Mouse (Mus musculus) embryo, embryonic 11 days (tissue): ENCODE measurements around the gene Cacna2d1.
A peak's percentile ranks its signal among the peaks of the same experiment; 100 is the strongest.

Experiments used
- DNase-seq: peaks from one replicate; pipeline ENCODE4 v3.0.0-alpha.2; 2015

Gene Cacna2d1

GRCm38 (mm10) chr5:15934376-15935233 is at the start of gene Cacna2d1:
Gene Cacna2d1, plus strand, starts transcription at chr5:15934691.
- DNase-seq: peak; percentile 77

GRCm38 (mm10) chr5:15895098-15895497 is 39.4 kb upstream of the Cacna2d1 start:
- no peak for DNase-seq

DNA sequence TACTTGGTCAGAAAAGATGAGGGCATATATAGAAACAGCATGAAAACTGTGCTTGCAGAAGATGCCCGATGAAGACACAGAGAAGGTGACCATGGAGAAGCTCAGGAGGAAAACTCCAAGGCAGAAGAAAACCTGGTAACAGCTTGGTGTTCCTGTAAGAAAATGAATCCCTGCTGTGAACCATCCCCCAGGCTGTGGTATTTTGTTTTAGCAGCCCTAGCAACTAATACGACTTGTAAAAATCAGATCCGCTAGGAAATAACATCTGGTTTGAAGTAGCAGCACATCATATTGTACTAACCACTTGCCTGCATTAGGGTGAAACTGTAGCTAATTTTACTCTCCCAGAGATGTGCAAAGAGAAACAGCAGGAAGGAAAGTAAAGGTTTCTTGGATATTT is 37.8 kb upstream of the Cacna2d1 start:
- no peak for DNase-seq

DNA sequence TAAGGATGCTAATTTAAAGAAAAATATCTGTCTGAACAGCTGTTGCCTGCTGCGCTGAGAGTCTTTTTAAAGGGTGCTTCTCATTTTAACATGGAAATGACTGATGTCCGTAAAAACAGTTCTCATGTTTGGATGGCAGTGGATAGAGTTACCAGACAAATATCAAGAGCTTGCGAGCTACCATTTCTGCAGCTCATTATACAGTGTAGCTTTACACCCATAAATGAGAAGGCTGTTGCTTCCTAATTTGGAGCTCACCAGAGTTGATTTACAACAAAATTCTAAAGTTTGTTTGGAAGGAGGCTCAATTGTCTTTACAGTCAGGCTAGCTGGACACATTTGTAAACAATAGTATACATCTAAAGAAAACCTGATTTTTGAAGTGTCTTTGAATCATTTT is 28.0 kb upstream of the Cacna2d1 start:
- no peak for DNase-seq

GRCm38 (mm10) chr5:15914931-15915330 is 19.6 kb upstream of the Cacna2d1 start:
- DNase-seq: no peak

DNA sequence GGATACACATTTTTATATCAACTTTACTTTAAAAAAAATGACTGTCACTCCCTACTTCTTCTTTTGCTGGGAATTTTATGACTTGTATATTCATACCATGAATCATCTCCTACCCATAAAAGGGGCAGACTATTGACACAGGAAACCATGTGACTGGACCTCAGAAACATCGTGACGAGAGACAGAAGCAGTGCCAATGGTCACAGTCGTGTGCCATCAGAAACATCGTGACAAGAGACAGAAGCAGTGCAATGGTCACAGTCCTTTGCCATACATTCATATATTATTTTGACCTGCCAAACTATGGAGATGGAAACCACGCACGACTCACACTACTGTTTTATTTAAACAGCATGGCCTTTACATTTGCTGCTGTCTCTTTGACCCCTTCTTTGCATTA is 6.0 kb upstream of the Cacna2d1 start:
- DNase-seq: no peak

DNA sequence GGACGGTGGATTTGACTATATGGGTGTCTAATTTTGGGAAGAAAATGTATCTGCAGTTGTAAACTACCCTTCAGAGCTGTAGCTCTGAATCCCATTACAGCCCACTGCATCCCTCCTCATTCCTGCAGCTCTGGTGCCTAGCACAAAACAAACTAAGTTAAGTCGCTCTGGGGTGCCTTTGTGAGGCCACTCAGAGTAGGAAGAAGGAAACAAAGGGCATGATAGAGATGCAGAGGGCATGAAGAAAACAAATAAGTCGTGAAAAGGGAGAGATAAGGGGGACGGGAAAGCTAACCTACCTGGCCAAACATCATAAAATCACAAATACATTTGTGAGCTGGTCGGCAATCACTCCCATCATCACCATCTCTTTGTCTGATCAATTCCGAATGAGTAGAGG is 1.5 kb upstream of the Cacna2d1 start:
- DNase-seq: no peak

DNA sequence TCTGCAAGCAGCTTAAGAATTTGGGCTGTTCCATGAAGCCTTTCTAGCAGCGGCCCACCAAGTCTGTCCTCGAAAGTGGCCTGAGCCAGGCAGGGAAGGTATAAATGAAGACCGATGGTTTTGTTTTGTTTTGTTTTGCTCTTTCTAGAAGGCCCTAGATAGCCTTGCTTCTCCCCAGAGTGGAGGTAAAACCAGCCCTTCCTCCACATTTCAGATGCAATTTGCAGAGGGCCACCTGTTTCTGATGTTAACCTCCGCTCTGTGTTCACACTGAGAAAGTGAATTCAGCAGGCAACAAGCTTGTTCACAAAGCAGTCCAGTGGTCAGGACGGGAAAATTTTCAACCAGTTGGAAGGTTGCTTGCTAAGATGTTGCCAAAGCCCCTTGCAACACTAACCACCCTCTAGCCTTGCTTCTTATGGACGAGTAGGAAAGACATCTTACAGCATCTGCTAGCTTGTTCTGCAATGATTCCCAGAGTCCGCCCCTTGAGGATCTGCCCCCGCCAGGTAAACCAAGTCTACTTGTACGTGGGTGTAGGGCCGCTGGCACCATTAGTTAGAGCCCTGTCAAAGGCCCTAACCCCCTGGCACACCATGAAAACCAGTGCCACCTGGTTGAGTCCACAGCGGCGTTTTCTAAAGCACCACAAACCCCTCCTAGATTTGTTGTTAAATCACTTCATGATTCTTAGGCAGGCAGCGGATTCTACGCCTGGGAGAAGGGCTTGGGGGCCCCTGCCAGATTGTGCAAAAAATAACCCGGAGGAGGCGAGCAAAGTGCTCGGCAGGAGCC is 713 bp upstream of the Cacna2d1 start:
- peak; percentile 38 for DNase-seq

GRCm38 (mm10) chr5:15935234-15935728 is 790 bp downstream of the Cacna2d1 start:
- DNase-seq: peak; percentile 55

DNA sequence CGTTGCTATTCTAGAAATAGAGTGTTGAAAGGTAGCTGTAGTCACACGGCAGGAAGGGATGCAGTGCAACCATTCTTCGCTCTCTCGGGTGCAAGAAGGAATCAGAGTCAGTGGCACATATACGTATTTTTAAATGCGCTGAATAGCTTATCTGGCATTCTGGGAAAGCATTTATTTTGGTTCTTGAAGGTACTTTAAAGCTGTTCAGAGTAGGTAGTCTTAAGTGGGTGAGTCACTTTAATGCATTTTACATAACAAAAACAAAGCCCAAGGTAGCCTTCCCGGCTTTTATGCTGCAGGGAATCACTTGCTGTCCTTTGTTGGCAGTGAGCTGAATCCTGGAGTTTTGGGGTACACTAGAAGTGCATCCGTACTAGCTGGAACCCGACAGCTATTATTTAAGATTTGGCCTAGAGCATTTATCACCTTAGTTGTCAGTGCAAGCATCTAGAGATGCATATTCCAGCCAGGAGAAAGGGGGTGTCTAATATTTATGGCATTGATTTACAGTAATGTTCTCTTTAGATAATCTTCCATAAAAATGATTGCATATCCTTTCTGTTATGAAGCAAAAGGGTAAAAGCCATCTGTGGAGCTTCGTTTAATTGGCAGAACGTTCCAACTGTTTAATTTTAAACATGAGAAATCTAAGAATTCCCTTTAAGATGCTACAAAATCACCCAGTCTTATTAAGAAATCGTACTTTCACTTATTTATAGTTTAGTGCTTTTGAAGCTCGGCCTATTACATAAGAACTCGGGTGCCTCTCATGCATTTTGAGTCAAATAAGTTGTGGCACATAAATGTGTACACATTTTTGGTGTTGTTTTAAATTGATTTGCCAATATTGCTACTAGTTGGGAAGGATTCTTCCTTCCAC is 1.6 kb downstream of the Cacna2d1 start:
- peak; percentile 41 for DNase-seq

- no peak for DNase-seq
Observed at GRCm38 (mm10) chr5:15941191-15941725, 6.8 kb downstream of the Cacna2d1 start.

DNA sequence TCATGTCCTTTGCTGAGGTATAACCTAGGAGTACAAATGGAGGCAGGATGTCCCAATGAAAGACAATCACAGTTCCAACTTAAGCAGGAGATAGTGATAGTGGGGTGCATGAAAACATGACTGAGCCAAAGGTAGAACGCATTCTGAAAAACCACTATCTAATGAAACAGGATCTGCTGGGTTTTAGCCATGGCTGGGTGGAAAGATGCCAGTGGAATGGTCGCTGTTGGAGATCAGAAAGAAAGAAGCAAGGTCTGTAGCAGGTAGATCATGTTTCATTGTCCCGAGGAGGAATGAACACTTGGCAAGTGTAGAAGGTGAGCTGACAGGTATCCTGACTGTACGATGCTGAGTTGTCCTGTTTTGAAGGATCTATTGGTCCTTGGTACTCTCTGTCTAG is 7.6 kb downstream of the Cacna2d1 start:
- DNase-seq: no peak

DNA sequence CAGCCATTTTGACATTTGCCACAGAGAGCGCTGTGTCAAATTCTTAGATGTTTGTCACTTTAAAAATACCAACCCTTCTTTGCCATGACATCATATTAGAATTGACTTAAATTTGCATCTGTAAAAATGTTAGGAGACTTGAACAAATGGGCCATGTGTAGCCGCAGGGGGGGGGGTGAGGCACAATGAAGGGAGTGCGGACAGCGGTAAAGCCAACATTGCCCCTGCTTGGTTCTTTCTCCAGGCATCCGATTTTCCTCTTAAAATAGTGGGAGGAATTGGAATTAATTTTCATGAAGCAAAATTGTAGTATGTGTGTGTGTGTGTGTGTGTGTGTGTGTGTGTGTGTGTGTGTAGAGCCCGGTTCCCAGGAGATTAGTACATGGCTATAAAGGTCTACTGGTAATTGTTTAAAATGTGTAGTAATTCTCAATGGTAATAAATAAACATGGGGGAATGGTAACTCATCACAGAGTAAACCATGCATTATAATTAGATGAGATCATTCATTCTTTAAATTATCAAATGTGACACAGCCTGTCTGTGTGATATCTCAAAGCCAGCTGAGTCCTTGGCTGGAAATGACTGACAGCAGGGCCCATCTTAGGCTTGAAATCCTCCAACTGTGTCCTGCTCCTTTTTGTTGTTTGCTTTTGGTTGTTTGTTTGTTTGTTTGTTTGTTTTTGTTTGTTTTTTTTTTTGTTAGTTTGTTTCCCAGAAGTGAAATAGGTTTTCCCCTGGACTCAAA is 14.0 kb downstream of the Cacna2d1 start:
- DNase-seq: no peak

DNA sequence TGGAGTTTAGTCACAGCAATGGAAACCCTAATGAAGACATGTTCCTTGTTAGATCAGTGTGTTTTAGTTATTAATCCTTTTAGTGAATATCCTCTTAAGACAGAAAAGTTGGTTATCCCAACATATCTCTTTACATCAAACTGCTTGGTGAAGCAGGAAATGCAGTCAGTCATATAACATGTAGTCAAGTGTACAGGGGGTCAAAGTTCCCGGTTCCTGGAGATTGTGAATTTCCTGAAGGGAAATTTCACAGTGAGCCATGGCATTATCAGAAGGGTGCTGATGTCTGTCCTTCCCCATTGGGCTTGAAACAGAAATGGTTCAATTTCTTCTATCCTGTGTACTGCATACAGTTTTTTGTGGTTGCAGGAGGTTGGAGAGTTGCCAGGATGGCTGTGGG is 25.3 kb downstream of the Cacna2d1 start:
- DNase-seq: no peak

DNA sequence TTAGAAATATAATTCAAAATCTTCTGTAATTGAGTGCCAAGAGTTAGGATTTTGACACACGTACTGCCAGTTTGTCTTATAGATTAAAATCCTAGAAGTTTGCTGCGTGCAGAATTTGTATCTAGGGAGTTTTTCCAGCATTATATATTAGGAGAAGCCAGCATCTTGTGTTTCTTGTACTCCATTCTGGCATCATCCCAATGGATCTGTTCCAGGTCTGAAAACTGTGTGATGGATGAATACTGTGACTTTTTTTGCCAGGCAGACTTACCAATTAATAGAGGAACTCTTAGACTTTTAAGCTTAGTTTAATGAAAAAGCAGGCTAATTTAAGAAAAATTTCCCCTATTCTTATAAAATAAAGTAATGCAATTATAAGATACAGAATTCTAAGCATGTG is 27.4 kb downstream of the Cacna2d1 start:
- DNase-seq: no peak

GRCm38 (mm10) chr5:15966888-15967287 is 32.4 kb downstream of the Cacna2d1 start:
- no peak for DNase-seq

GRCm38 (mm10) chr5:15971821-15972220 is 37.3 kb downstream of the Cacna2d1 start:
- peak; percentile 37 for DNase-seq

- DNase-seq: no peak
Observed at GRCm38 (mm10) chr5:15972351-15972750, 37.9 kb downstream of the Cacna2d1 start.

- no peak for DNase-seq
Observed at GRCm38 (mm10) chr5:15974652-15975051, 40.2 kb downstream of the Cacna2d1 start.

GRCm38 (mm10) chr5:15979225-15979624 is 44.7 kb downstream of the Cacna2d1 start:
- DNase-seq: no peak

DNA sequence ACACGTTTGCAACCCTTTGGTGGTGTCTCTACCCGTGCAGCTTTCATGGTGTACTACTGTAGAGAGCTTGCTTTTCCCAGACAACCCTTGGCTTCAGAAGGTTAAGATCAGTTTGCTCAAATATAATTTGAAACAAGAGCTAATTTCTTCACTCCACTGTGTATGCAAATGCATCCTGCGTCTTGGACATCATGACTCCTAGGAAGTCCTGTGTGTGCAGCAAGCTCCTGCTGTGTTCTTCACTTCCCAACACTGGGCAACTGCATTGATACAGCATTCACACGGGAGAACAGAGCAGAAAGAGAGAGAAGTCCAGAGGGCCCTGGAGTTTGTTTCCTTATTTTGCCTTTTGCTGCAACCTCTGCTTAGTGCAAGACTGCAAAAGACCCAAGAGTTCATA is 48.1 kb downstream of the Cacna2d1 start:
- DNase-seq: no peak

DNA sequence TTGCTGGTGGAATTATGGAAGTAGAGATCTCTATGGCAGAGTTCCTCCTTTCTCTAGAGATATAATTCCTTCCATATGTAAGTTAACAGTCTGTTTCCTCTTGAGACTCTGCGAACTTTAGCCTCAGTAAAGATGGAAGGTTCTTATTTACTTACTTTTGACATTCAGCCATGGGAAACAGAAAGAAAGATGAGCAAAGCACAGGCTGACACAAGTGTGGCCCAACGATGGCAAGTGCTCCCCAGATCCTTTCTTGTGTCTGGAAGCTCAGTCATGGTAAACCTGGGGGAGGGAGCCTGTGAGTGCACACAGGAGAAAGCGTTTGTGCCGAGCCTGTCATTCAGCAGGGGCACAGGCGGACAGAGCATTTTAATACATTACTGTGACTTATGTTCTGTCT is 48.9 kb downstream of the Cacna2d1 start:
- DNase-seq: peak; percentile 62
